Mouse (Mus musculus): Measurements from ENCODE around the gene Tpk1. TPM values are rescaled to one million over a fixed set of nuclear protein-coding genes. Genes with fewer than 3 reads are reported as not detected.

The Tpk1 gene
- polyA plus RNA-seq, 1 experiment from 2014 or later, result 6.5 TPM

- Histone ChIP-seq H3K27me3 (replicated peaks; ENCODE audit: control insufficient read depth, insufficient read depth, low read length) (no peaks in the 10 kb centered on the region), H3K4me2 (ENCODE audit: low read length) (no peak within 1 kb of the TSS), H3K4me3 (ENCODE audit: low read length) (no peak within 1 kb of the TSS), H3K27ac (ENCODE audit: low read depth, low read length) (no peak within 1 kb of the TSS), H3K4me1 (ENCODE audit: control insufficient read depth, insufficient read depth, low read depth, low read length) (no peaks in the 10 kb centered on the region), H3K36me3 (ENCODE audit: control insufficient read depth, insufficient read depth, low read length) (no peaks in the 10 kb centered on the region), H3K9me3 (ENCODE audit: control insufficient read depth, low read length) (no peaks in the 10 kb centered on the region), H3K9ac (ENCODE audit: low read depth, low read length) (no peak within 1 kb of the TSS)
- ATAC-seq, result no peak
- WGBS, result 66% methylated on average over 16 of the region's 16 CpGs
Measured at GRCm38 (mm10) chr6:43309454-43309853, 356.6 kb downstream of the Tpk1 start, which contains the start of gene Nobox. Nobox (minus strand) TSS chr6:43309554.

DNA sequence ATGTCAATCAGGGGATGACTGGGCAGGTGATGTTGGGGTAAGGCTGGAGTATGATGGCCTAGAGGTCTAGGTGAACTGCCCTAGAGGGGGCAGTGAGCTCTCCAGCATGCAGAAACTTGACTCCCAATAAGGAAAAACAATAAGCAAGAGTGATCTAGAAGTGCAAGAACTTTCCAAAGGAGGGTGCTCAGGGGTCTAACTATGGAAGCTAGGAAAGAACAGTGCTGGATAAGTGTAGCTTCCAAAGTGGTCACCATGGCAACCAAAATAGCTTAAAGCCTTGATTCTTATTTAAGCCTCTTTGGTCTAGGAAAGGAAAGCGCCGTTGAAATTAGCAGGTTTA, 368.6 kb downstream of the Tpk1 start:
- Histone ChIP-seq H3K4me1 (ENCODE audit: control insufficient read depth, insufficient read depth, low read depth, low read length) (peaks cover 3% of the 10 kb centered on the region; the same call in 1 of the 2 replicates), H3K27me3 (replicated peaks; ENCODE audit: control insufficient read depth, insufficient read depth, low read length) (no peaks in the 10 kb centered on the region), H3K27ac (ENCODE audit: low read depth, low read length) (no peak overlapping the region), H3K4me2 (ENCODE audit: low read length) (no peak overlapping the region), H3K4me3 (ENCODE audit: low read length) (no peak overlapping the region), H3K9me3 (ENCODE audit: control insufficient read depth, low read length) (no peaks in the 10 kb centered on the region), H3K9ac (ENCODE audit: low read depth, low read length) (no peak overlapping the region), H3K36me3 (ENCODE audit: control insufficient read depth, insufficient read depth, low read length) (no peaks in the 10 kb centered on the region)
- ATAC-seq, result peak; percentile 75
- 19% methylated on average over 2 of the region's 2 CpGs for WGBS

DNA sequence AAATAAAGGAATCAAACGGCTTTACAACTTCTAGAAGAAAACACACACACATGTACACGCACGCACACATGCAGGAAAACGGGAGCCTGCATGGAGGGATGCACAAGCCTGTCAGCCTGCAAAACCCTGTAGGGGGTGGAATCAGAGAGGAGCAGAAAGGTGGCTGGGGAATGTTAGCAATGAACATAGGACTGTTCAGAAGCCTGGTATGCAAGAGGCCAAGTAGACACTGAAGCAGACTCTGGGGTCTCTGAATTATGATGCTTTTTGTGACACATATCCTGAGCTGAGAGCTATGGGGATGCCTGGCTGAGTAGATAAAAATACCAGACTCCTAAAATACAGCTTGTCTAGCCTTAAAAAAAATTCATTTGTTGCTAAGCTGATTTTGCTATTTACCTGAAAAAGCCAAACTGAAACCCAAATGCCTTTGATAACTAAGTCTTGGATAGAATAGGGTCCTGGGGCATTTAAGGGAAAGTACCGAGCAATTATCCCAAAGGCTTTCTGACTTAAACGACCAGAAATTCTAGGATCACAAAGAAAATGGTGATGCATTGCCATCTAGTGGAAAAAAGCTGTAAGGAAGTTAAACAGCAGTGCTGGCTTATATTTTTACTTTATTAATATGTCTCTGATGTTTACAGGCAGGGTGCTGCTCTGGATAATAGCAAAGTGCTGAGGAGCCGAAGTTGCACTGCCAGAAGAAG, 369.1 kb downstream of the Tpk1 start:
- Histone ChIP-seq H3K9ac (ENCODE audit: low read depth, low read length) (no peak overlapping the region), H3K36me3 (ENCODE audit: control insufficient read depth, insufficient read depth, low read length) (no peaks in the 10 kb centered on the region), H3K27ac (ENCODE audit: low read depth, low read length) (no peak overlapping the region), H3K27me3 (replicated peaks; ENCODE audit: control insufficient read depth, insufficient read depth, low read length) (no peaks in the 10 kb centered on the region), H3K4me3 (ENCODE audit: low read length) (no peak overlapping the region), H3K9me3 (ENCODE audit: control insufficient read depth, low read length) (no peaks in the 10 kb centered on the region), H3K4me2 (ENCODE audit: low read length) (no peak overlapping the region), H3K4me1 (ENCODE audit: control insufficient read depth, insufficient read depth, low read depth, low read length) (peaks cover 3% of the 10 kb centered on the region; the same call in 1 of the 2 replicates)
- peak; percentile 81 for ATAC-seq
- 38% methylated on average over 7 of the region's 7 CpGs for whole genome bisulfite sequencing

DNA sequence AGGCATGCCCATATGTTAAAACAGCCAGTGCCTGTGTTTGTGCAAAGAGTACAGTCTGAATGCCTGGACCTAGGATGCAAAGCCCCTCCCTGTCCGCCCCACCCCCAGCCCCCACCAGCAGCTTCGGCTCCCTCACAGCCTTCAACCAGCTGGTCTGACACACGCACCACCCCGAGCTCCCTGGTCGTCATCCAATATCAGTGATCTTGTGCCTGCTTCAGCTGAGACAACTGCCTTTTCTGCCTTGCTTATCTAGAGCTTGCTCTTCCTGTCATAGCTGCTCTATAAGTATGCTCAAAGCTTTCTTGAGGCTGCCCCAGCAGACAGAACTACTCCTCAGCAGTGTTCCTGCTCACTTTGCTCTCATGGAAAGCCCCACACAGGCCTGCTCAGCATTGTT, 370.2 kb downstream of the Tpk1 start:
- WGBS, result 54% methylated on average over 5 of the region's 5 CpGs
- Histone ChIP-seq H3K4me3 (ENCODE audit: low read length) (no peak overlapping the region), H3K9ac (ENCODE audit: low read depth, low read length) (no peak overlapping the region), H3K36me3 (ENCODE audit: control insufficient read depth, insufficient read depth, low read length) (no peaks in the 10 kb centered on the region), H3K27me3 (replicated peaks; ENCODE audit: control insufficient read depth, insufficient read depth, low read length) (no peaks in the 10 kb centered on the region), H3K9me3 (ENCODE audit: control insufficient read depth, low read length) (no peaks in the 10 kb centered on the region), H3K4me1 (ENCODE audit: control insufficient read depth, insufficient read depth, low read depth, low read length) (peaks cover 3% of the 10 kb centered on the region; the same call in 1 of the 2 replicates), H3K27ac (ENCODE audit: low read depth, low read length) (no peak overlapping the region), H3K4me2 (ENCODE audit: low read length) (no peak overlapping the region)
- ATAC-seq, result peak; percentile 37
